In genomic region chr5:35131237-35131636, GRCm38 (mm10) we compare ENCODE assay signal across 10 mouse cellular contexts. TPM values are rescaled to one million over a fixed set of nuclear protein-coding genes. Genes with fewer than 3 reads are reported as not detected.
DNase-seq lines count a peak whose midpoint lies in the region; ATAC-seq and TF ChIP-seq lines count a peak whose summit lies in the region.
"Had no signal": no experiment of that assay in that cellular context is flagged by ENCODE, and none has a peak within 500 bp of the region (broad histone marks: within the 10 kb centered on the region; RNA-seq: fewer than 3 reads in every experiment).

No protein-coding gene starts in this region.

- ATAC-seq in forebrain, embryonic 15.5 days (replicated peaks), result 0 out of 2 replicates have a peak, but pooled peaks have one; percentile 30
- no peak for ATAC-seq in forebrain, embryonic 16.5 days
- ATAC-seq in liver, embryonic 14.5 days (ENCODE audit: insufficient read depth), result no peak
- no peak for ATAC-seq in liver, embryonic 12.5 days
- ATAC-seq in midbrain, postnatal 0 days (ENCODE audit: low FRiP score), result no peak
- ATAC-seq: inflammation-experienced regulatory T-cells, adult 6 months had no signal

- no peak overlapping the region for H3K27ac ChIP-seq in forebrain, embryonic 15.5 days (replicated peaks)
- no peak overlapping the region for H3K27ac ChIP-seq in forebrain, embryonic 16.5 days (ENCODE audit: low read length)
- no peak overlapping the region for H3K27ac ChIP-seq in liver, embryonic 14.5 days
- no peak overlapping the region for H3K27ac ChIP-seq in liver, embryonic 12.5 days
- H3K27ac ChIP-seq in bone marrow, adult 2 months (ENCODE audit: control insufficient read depth, insufficient read depth, low read depth, low read length, poor library complexity), result no peak overlapping the region
- H3K27ac ChIP-seq in midbrain, postnatal 0 days (ENCODE audit: low read depth, low read length), result no peak overlapping the region
- H3K27ac ChIP-seq: limb, embryonic 13.5 days had no signal

- H3K4me3 ChIP-seq in forebrain, embryonic 15.5 days, result no peak overlapping the region
- no peak overlapping the region for H3K4me3 ChIP-seq in forebrain, embryonic 16.5 days (replicated peaks; ENCODE audit: low read length)
- no peak overlapping the region for H3K4me3 ChIP-seq in liver, embryonic 14.5 days (ENCODE audit: insufficient read depth in 1 of 2, low read depth in 2 of 2, low read length in 2 of 2)
- H3K4me3 ChIP-seq in liver, embryonic 12.5 days, result no peak overlapping the region
- H3K4me3 ChIP-seq in bone marrow, adult 2 months (replicated peaks; ENCODE audit: control insufficient read depth, low read depth, low read length), result no peak overlapping the region
- H3K4me3 ChIP-seq in midbrain, postnatal 0 days (ENCODE audit: low read depth, low read length), result no peak overlapping the region
- H3K4me3 ChIP-seq: limb, embryonic 13.5 days had no signal

- H3K9me3 ChIP-seq in forebrain, embryonic 15.5 days, result no peaks in the 10 kb centered on the region
- H3K9me3 ChIP-seq in forebrain, embryonic 16.5 days (ENCODE audit: control insufficient read depth, low read length), result no peaks in the 10 kb centered on the region; the same call in 1 of the 2 replicates
- H3K9me3 ChIP-seq in liver, embryonic 14.5 days (ENCODE audit: control insufficient read depth, low read length), result no peaks in the 10 kb centered on the region
- 0 out of 2 replicates have a peak, but pooled peaks cover 4% of the 10 kb centered on the region for H3K9me3 ChIP-seq in liver, embryonic 12.5 days (replicated peaks)
- no peaks in the 10 kb centered on the region for H3K9me3 ChIP-seq in midbrain, postnatal 0 days (ENCODE audit: low read length)
- H3K9me3 ChIP-seq: limb, embryonic 13.5 days had no signal

- H3K4me2 ChIP-seq in forebrain, embryonic 15.5 days (replicated peaks), result no peak overlapping the region
- no peak overlapping the region for H3K4me2 ChIP-seq in forebrain, embryonic 16.5 days (ENCODE audit: low read length)
- no peak overlapping the region for H3K4me2 ChIP-seq in liver, embryonic 14.5 days (ENCODE audit: low read depth)
- no peak overlapping the region for H3K4me2 ChIP-seq in liver, embryonic 12.5 days
- H3K4me2 ChIP-seq in midbrain, postnatal 0 days (ENCODE audit: low read depth, low read length, poor library complexity, severe bottlenecking), result no peak overlapping the region
- H3K4me2 ChIP-seq: limb, embryonic 13.5 days had no signal

- WGBS in forebrain, embryonic 15.5 days, result 35% methylated on average over 1 of the region's 1 CpGs
- WGBS in forebrain, embryonic 16.5 days, result 38% methylated on average over 1 of the region's 1 CpGs
- 11% methylated on average over 1 of the region's 1 CpGs for WGBS in liver, embryonic 14.5 days (ENCODE audit: insufficient replicate concordance)
- 4% methylated on average over 1 of the region's 1 CpGs for WGBS in liver, embryonic 12.5 days (ENCODE audit: insufficient replicate concordance)
- 19% methylated on average over 1 of the region's 1 CpGs for WGBS in bone marrow, adult 2 months
- WGBS in midbrain, postnatal 0 days, result 33% methylated on average over 1 of the region's 1 CpGs

- TF ChIP-seq POLR2A in bone marrow, adult 2 months (IDR thresholded peaks at IDR 0.05; ENCODE audit: borderline replicate concordance, control insufficient read depth, low read depth, low read length), result no peak

- no peaks in the 10 kb centered on the region for H3K36me3 ChIP-seq in forebrain, embryonic 15.5 days
- H3K36me3 ChIP-seq in forebrain, embryonic 16.5 days (ENCODE audit: control insufficient read depth, insufficient read depth), result no peaks in the 10 kb centered on the region
- H3K36me3 ChIP-seq in liver, embryonic 14.5 days (replicated peaks; ENCODE audit: control insufficient read depth, insufficient read depth, low read depth), result no peaks in the 10 kb centered on the region
- H3K36me3 ChIP-seq in liver, embryonic 12.5 days, result no peaks in the 10 kb centered on the region
- no peaks in the 10 kb centered on the region for H3K36me3 ChIP-seq in midbrain, postnatal 0 days (ENCODE audit: insufficient read depth, low read length)
- H3K36me3 ChIP-seq: limb, embryonic 13.5 days had no signal

- H3K27me3 ChIP-seq in forebrain, embryonic 15.5 days, result no peaks in the 10 kb centered on the region
- no peaks in the 10 kb centered on the region for H3K27me3 ChIP-seq in forebrain, embryonic 16.5 days (replicated peaks; ENCODE audit: control insufficient read depth, insufficient read depth, low read length)
- no peaks in the 10 kb centered on the region for H3K27me3 ChIP-seq in liver, embryonic 14.5 days (ENCODE audit: control insufficient read depth, insufficient read depth, low read length)
- peaks cover 18% of the 10 kb centered on the region for H3K27me3 ChIP-seq in liver, embryonic 12.5 days (replicated peaks)
- no peaks in the 10 kb centered on the region for H3K27me3 ChIP-seq in midbrain, postnatal 0 days (ENCODE audit: insufficient read depth, low read length)
- H3K27me3 ChIP-seq: limb, embryonic 13.5 days had no signal

- no peak overlapping the region for H3K9ac ChIP-seq in forebrain, embryonic 15.5 days (replicated peaks)
- no peak overlapping the region for H3K9ac ChIP-seq in forebrain, embryonic 16.5 days (replicated peaks; ENCODE audit: low read depth, low read length)
- no peak overlapping the region for H3K9ac ChIP-seq in liver, embryonic 14.5 days (replicated peaks)
- no peak overlapping the region for H3K9ac ChIP-seq in liver, embryonic 12.5 days
- no peak overlapping the region for H3K9ac ChIP-seq in midbrain, postnatal 0 days (replicated peaks; ENCODE audit: low read length, poor library complexity, severe bottlenecking)
- H3K9ac ChIP-seq: limb, embryonic 13.5 days had no signal

- no peak for TF ChIP-seq EP300 in liver, embryonic 14.5 days (IDR thresholded peaks at IDR 0.05; ENCODE audit: low read depth)

- TF ChIP-seq CTCF in liver, embryonic 14.5 days (IDR thresholded peaks at IDR 0.05; ENCODE audit: low read depth), result peak; percentile 58
- peak; percentile 10; the same call in 1 of the 2 replicates for TF ChIP-seq CTCF in bone marrow, adult 2 months (IDR thresholded peaks at IDR 0.05; ENCODE audit: control insufficient read depth, insufficient read depth, low read length)
- peak; percentile 33; the same call in 1 of the 2 replicates for TF ChIP-seq CTCF in midbrain, postnatal 0 days (IDR thresholded peaks at IDR 0.05)

- H3K4me1 ChIP-seq in forebrain, embryonic 15.5 days, result peaks cover 26% of the 10 kb centered on the region
- H3K4me1 ChIP-seq in forebrain, embryonic 16.5 days (replicated peaks; ENCODE audit: control insufficient read depth, insufficient read depth, low read length), result peaks cover 20% of the 10 kb centered on the region
- no peaks in the 10 kb centered on the region; a peak in 1 of 4 replicates for H3K4me1 ChIP-seq in liver, embryonic 14.5 days (replicated peaks; ENCODE audit: control insufficient read depth in 2 of 2, insufficient read depth in 2 of 2, low read length in 1 of 2)
- H3K4me1 ChIP-seq in liver, embryonic 12.5 days, result no peaks in the 10 kb centered on the region
- H3K4me1 ChIP-seq in bone marrow, adult 2 months (ENCODE audit: control insufficient read depth, insufficient read depth, low read length), result no peaks in the 10 kb centered on the region
- no peaks in the 10 kb centered on the region for H3K4me1 ChIP-seq in midbrain, postnatal 0 days (ENCODE audit: insufficient read depth, low read length)
- H3K4me1 ChIP-seq: limb, embryonic 13.5 days had no signal

- DNase-seq in liver, embryonic 14.5 days (ENCODE audit: low read depth in 3 of 3, low spot score in 3 of 3), result no peak
- DNase-seq in midbrain, postnatal 0 days (ENCODE audit: low spot score), result no peak
- DNase-seq in ovary, postnatal 10 days (ENCODE audit: low spot score), result no peak
- DNase-seq in spleen, adult 18-20 months, result no peak

RNA-seq across cellular contexts. Expression of gene Lrpap1, which starts 25.7 kb away (rescaled TPM):
- 146 and 152 TPM in 2 replicates for polyA plus RNA-seq in forebrain, embryonic 15.5 days (2015; fragmentation: Nextera tagmentation; extraction: Ambion mirVana)
- polyA plus RNA-seq in forebrain, embryonic 16.5 days (2015; fragmentation: Nextera tagmentation; extraction: Ambion mirVana), result 151 and 155 TPM in 2 replicates
- 17.7 and 22.7 TPM in 2 replicates for polyA plus RNA-seq in liver, embryonic 14.5 days (2012; rRNA removed)
- polyA plus RNA-seq in liver, embryonic 14.5 days (2014; fragmentation: Nextera tagmentation; extraction: Ambion mirVana), result 72.6 and 80.2 TPM in 2 replicates
- polyA plus RNA-seq in liver, embryonic 12.5 days (2016; fragmentation: Nextera tagmentation; extraction: Ambion mirVana), result 77.1 and 78.4 TPM in 2 replicates
- 17.8 and 21.7 TPM in 2 replicates for polyA plus RNA-seq in bone marrow, adult 2 months (2011; ENCODE audit: insufficient read depth, insufficient read length, low replicate concordance, missing spikeins)
- total RNA-seq in midbrain, postnatal 0 days (2014; rRNA removed), result 78.9 and 89.1 TPM in 2 replicates
- polyA plus RNA-seq in midbrain, postnatal 0 days (2015; fragmentation: Nextera tagmentation; extraction: Ambion mirVana), result 177 and 189 TPM in 2 replicates
